11 mouse cellular contexts compared by ENCODE assay signal in genomic region chr15:25758037-25758436, GRCm38 (mm10).
A peak's percentile ranks its signal among the peaks of the same experiment; 100 is the strongest.
DNase-seq lines count a peak whose midpoint lies in the region; ATAC-seq lines count a peak whose summit lies in the region.
"Had no signal": no experiment of that assay in that cellular context is flagged by ENCODE, and none has a peak within 500 bp of the region (broad histone marks: within the 10 kb centered on the region; RNA-seq: fewer than 3 reads in every experiment).

No protein-coding gene starts in this region.

- H3K4me2 ChIP-seq in embryonic facial prominence, embryonic 11.5 days (ENCODE audit: low read depth, low read length): no peak overlapping the region
- peak overlapping the region; percentile 47 for H3K4me2 ChIP-seq in hindbrain, embryonic 15.5 days

- no peaks in the 10 kb centered on the region for H3K36me3 ChIP-seq in embryonic facial prominence, embryonic 11.5 days (replicated peaks; ENCODE audit: control insufficient read depth, insufficient read depth, low read depth, low read length)
- no peaks in the 10 kb centered on the region for H3K36me3 ChIP-seq in hindbrain, embryonic 15.5 days

- no peak overlapping the region for H3K4me3 ChIP-seq in embryonic facial prominence, embryonic 11.5 days (ENCODE audit: low read depth, low read length)
- 0 out of 2 replicates have a peak overlapping the region, but pooled peaks have one; percentile 7 for H3K4me3 ChIP-seq in hindbrain, embryonic 15.5 days

- no peak overlapping the region; the same call in 1 of the 2 replicates for H3K9ac ChIP-seq in embryonic facial prominence, embryonic 11.5 days (replicated peaks; ENCODE audit: low read length)
- H3K9ac ChIP-seq in hindbrain, embryonic 15.5 days: 0 out of 2 replicates have a peak overlapping the region, but pooled peaks have one; percentile 28
- H3K9ac ChIP-seq: liver, postnatal 0 days had no signal

- H3K27me3 ChIP-seq in embryonic facial prominence, embryonic 11.5 days (ENCODE audit: control insufficient read depth, insufficient read depth, low read length): no peaks in the 10 kb centered on the region
- no peaks in the 10 kb centered on the region for H3K27me3 ChIP-seq in hindbrain, embryonic 15.5 days

- ATAC-seq in embryonic facial prominence, embryonic 11.5 days (replicated peaks; ENCODE audit: insufficient number of reproducible peaks, low FRiP score, low TSS enrichment, low read depth): no peak
- ATAC-seq in hindbrain, embryonic 15.5 days (ENCODE audit: low FRiP score, low read depth): no peak

- no peaks in the 10 kb centered on the region for H3K9me3 ChIP-seq in embryonic facial prominence, embryonic 11.5 days (replicated peaks; ENCODE audit: control insufficient read depth, low read length)
- no peaks in the 10 kb centered on the region for H3K9me3 ChIP-seq in hindbrain, embryonic 15.5 days

- H3K4me1 ChIP-seq in embryonic facial prominence, embryonic 11.5 days (ENCODE audit: control insufficient read depth, insufficient read depth, low read length): peaks cover 7% of the 10 kb centered on the region
- H3K4me1 ChIP-seq in hindbrain, embryonic 15.5 days (replicated peaks): peaks cover 68% of the 10 kb centered on the region

- H3K27ac ChIP-seq in embryonic facial prominence, embryonic 11.5 days (replicated peaks; ENCODE audit: low read depth, low read length): peak overlapping the region; percentile 52; the same call in 1 of the 2 replicates
- H3K27ac ChIP-seq in hindbrain, embryonic 15.5 days (replicated peaks): peak overlapping the region; percentile 66

- WGBS in embryonic facial prominence, embryonic 11.5 days: 38% methylated on average over 10 of the region's 10 CpGs
- 29% methylated on average over 10 of the region's 10 CpGs for WGBS in hindbrain, embryonic 15.5 days

- DNase-seq in R1 (ENCODE audit: low read depth, low spot score): peak; percentile 18
- no peak for DNase-seq in embryonic facial prominence, embryonic 11.5 days (ENCODE audit: low spot score)
- peak; percentile 49 for DNase-seq in neural tube, embryonic 10.5 days (ENCODE audit: extremely low spot score, low spot score)
- DNase-seq in adrenal gland, postnatal 25 days: no peak
- DNase-seq in adipocyte (ENCODE audit: low spot score): no peak
- no peak for DNase-seq in urinary bladder, adult 2 months (ENCODE audit: low spot score)
- DNase-seq: cerebellum, adult 11-12 months; gastrocnemius, postnatal 10 days; heart, postnatal 36 days had no signal

Comparison
In these comparisons a context has a peak if more than half of its experiments do, and no peak if none do; other contexts are left out.
1. DNase-seq: peak in R1 (single experiment) and neural tube, embryonic 10.5 days (single experiment); none in embryonic facial prominence, embryonic 11.5 days (single experiment), adrenal gland, postnatal 25 days (single experiment), adipocyte (single experiment) and urinary bladder, adult 2 months (single experiment).